Mouse (Mus musculus) hindbrain, embryonic 12.5 days (tissue): ENCODE results near the gene Traf3ip2. TPM values are rescaled to one million over a fixed set of nuclear protein-coding genes. Genes with fewer than 3 reads are reported as not detected.

ENCODE experiments used
- ATAC-seq: fragments of 200-750 bp; cut with Nextera tagmentation; 2 replicates; pipeline ENCODE4 v1.8.0; 2017; ENCODE audit warnings: moderate TSS enrichment; ENCODE audit not compliant: low FRiP score
- H3K27ac ChIP-seq: fragments of 300-500 bp; sonication (generic); 2 replicates; pipeline ENCODE4 v1.5.1; 2016; ENCODE audit warnings: mild to moderate bottlenecking
- H3K27me3 ChIP-seq: fragments of 300-500 bp; sonication (generic); 2 replicates; pipeline ENCODE4 v1.6.1; 2016; ENCODE audit warnings: mild to moderate bottlenecking
- H3K36me3 ChIP-seq: fragments of 300-500 bp; sonication (generic); 2 replicates; pipeline ENCODE4 v1.6.1; 2016; ENCODE audit warnings: mild to moderate bottlenecking
- H3K4me1 ChIP-seq: fragments of 300-500 bp; sonication (generic); 2 replicates; pipeline ENCODE4 v1.6.1; 2016
- H3K4me2 ChIP-seq: fragments of 300-500 bp; sonication (generic); replicated peaks from 2 replicates; pipeline ENCODE4 v1.6.1; 2016; ENCODE audit warnings: mild to moderate bottlenecking
- H3K4me3 ChIP-seq: fragments of 300-500 bp; sonication (generic); 2 replicates; pipeline ENCODE4 v1.5.1; 2016; ENCODE audit warnings: mild to moderate bottlenecking
- H3K9ac ChIP-seq: fragments of 300-500 bp; sonication (generic); 2 replicates; pipeline ENCODE4 v1.6.1; 2016; ENCODE audit warnings: mild to moderate bottlenecking, moderate library complexity
- H3K9me3 ChIP-seq: fragments of 300-500 bp; sonication (generic); replicated peaks from 2 replicates; pipeline ENCODE4 v1.6.1; 2016; ENCODE audit warnings: mild to moderate bottlenecking
- WGBS: fragments of 180-500 bp; shearing (Covaris S2); methylation state at CpG from one replicate; pipeline ENCODE4 v1.1.7; 2016; 5-methylcytosine and 5-hydroxymethylcytosine counted together
- polyA plus RNA-seq: library from polyadenylated mRNA; unstranded; fragments of >200 nt; fragmentation: Nextera tagmentation; extraction: Ambion mirVana; gene quantifications from 2 replicates; pipeline ENCODE4 v1.2.1, GENCODE M21; 2016

Traf3ip2 gene
- polyA plus RNA-seq, 1 experiment from 2014 or later: 5.8 TPM

DNA sequence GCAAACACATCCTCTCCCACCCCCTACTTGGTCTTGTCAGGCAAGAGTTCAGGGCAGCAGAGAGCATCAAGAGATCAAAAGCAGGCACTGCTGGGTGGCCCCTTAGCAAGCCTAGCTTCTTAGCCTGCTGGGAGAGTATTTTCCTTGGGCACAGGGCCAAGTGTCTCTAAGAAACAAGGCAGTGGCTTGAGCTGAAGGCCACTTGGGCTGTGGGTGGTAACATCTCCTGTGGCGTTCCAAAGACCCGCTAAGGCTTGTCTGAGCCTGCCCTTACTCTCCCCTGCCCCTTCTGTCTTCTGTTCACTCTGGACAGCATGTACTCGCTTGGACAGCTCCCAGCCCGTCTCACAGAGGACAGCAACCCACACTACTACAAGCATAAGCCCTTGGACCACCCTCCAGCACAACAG lies 28.1 kb downstream of the Traf3ip2 start:
- no peak overlapping the region for H3K4me3 ChIP-seq
- H3K4me2 ChIP-seq: no peak overlapping the region
- ATAC-seq: no peak
- H3K27me3 ChIP-seq: no peaks in the 10 kb centered on the region
- no peak overlapping the region for H3K9ac ChIP-seq
- H3K9me3 ChIP-seq: no peaks in the 10 kb centered on the region
- 11% methylated on average over 4 of the region's 4 CpGs for WGBS
- 0 out of 2 replicates have a peak, but pooled peaks cover 2% of the 10 kb centered on the region for H3K36me3 ChIP-seq
- H3K4me1 ChIP-seq: peaks cover 20% of the 10 kb centered on the region
- H3K27ac ChIP-seq: peak overlapping the region; percentile 40

DNA sequence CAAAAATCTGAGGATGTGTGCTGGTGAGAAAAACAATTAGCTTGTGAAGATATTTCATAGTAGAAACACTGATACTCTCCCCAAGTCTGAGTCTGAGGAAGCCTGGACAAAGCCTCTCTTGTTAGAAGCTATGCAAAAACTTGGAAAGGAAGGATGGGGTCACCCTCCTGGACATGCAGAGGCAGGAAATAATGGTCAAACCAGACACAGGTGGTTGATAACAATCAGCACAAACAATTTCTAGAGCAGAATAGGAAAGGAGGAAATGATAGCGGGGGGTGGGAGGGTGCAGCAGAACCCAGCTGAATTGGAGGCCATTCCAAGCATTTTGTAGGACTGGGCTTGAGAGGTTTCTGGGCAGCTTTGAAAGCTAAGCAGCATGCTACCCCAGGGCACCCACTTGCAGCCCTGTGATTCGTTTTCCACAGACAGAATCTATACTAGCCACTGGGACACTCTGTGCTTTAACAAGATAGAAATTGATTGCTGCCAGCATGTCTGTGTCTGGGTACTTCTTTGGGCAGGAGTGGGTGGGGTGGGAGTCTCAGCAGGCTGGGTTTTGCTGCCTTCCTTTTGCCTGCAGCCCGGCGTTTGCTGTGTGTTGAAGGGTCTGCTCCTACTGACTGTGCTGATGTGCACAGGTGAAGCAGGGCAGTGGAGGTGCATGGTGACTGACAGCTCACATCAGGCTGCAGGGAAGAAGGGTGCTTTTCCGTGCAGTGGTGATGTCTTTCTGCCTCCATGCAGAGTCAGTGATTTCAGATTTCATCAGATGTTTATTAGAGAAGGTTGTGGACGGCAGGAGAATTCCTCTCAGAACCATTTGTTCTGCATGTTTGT lies 33.3 kb downstream of the Traf3ip2 start:
- Histone ChIP-seq H3K4me3 (no peak overlapping the region), H3K27ac (peak overlapping the region; percentile 73), H3K9me3 (no peaks in the 10 kb centered on the region), H3K36me3 (0 out of 2 replicates have a peak, but pooled peaks cover under 1% of the 10 kb centered on the region), H3K4me2 (0 out of 2 replicates have a peak overlapping the region, but pooled peaks have one; percentile 8), H3K27me3 (no peaks in the 10 kb centered on the region), H3K4me1 (peaks cover 20% of the 10 kb centered on the region), H3K9ac (peak overlapping the region; percentile 38; the same call in 1 of the 2 replicates)
- peak; percentile 36; the same call in 1 of the 2 replicates for ATAC-seq
- WGBS: 55% methylated on average over 6 of the region's 6 CpGs

DNA sequence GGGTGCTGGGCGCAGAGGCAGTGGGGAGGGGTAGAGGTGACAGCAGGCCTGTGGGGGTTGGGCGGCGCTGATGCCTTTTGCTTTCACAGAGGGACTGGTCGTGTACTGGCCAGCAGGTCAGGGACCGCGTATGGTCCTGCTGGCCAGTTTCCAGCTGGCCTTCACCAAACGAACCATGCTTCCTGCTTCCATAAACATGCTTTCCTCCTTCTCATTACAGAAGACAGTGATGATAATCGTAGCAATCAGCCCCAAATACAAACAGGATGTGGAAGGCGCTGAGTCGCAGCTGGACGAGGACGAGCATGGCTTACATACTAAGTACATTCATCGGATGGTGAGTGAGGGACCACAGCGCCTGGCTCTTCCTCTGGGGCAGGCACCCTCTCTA lies 33.9 kb downstream of the Traf3ip2 start:
- H3K4me1 ChIP-seq: peaks cover 18% of the 10 kb centered on the region
- peak overlapping the region; percentile 38; the same call in 1 of the 2 replicates for H3K9ac ChIP-seq
- WGBS: 40% methylated on average over 14 of the region's 14 CpGs
- no peaks in the 10 kb centered on the region for H3K27me3 ChIP-seq
- H3K4me2 ChIP-seq: 0 out of 2 replicates have a peak overlapping the region, but pooled peaks have one; percentile 8
- peaks cover 6% of the 10 kb centered on the region for H3K36me3 ChIP-seq
- no peaks in the 10 kb centered on the region for H3K9me3 ChIP-seq
- H3K4me3 ChIP-seq: no peak overlapping the region
- peak overlapping the region; percentile 73 for H3K27ac ChIP-seq
- ATAC-seq: peak; percentile 55; the same call in 1 of the 2 replicates

DNA sequence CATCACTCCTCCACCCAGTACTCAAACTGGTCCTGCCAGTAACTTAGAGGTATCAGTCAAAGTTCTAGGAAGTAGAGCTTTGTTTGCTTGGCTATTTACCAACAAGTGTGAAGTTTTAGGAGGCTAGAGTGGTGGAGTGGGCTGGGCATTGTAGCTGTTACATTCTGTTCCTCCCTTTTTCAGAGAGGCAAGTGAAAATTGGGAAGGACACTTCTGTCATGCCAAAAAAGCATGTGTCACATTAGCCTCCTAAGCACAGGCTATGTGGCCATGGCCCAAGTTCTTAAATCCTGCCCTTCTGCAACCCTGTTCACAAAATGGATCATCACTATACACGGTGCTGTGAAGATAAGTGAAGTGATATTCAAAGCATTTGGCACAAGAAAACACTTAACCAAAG lies 34.4 kb downstream of the Traf3ip2 start:
- ATAC-seq: no peak
- 73% methylated on average over 1 of the region's 1 CpGs for WGBS
- H3K9ac ChIP-seq: no peak overlapping the region
- H3K9me3 ChIP-seq: no peaks in the 10 kb centered on the region
- H3K4me3 ChIP-seq: no peak overlapping the region
- H3K27ac ChIP-seq: peak overlapping the region; percentile 73; the same call in 1 of the 2 replicates
- peaks cover 18% of the 10 kb centered on the region for H3K4me1 ChIP-seq
- H3K27me3 ChIP-seq: no peaks in the 10 kb centered on the region
- H3K36me3 ChIP-seq: peaks cover 10% of the 10 kb centered on the region
- no peak overlapping the region for H3K4me2 ChIP-seq

DNA sequence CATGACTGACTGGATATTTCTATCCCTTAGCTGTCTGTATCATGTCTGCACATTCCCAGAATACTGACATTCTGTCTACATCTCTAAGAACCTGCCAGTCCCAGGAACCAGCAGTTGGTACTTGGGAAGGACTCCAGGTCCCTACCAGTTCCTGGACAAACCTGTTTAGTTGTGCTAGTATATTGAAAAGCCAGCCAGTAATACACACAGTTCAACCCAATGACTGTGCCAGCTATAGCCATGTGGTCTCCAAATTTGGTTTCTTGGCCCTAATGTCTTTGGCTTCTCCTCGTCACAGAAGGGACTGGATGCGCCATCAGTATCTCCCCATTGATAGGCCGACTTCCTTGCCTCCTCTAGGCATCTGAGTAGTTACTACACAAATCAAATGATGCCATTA lies 35.5 kb downstream of the Traf3ip2 start:
- peaks cover 18% of the 10 kb centered on the region for H3K4me1 ChIP-seq
- H3K4me3 ChIP-seq: no peak overlapping the region
- H3K36me3 ChIP-seq: peaks cover 10% of the 10 kb centered on the region
- H3K9ac ChIP-seq: no peak overlapping the region
- ATAC-seq: no peak
- H3K27me3 ChIP-seq: no peaks in the 10 kb centered on the region
- no peak overlapping the region for H3K27ac ChIP-seq
- H3K9me3 ChIP-seq: no peaks in the 10 kb centered on the region
- 94% methylated on average over 3 of the region's 3 CpGs for WGBS
- no peak overlapping the region for H3K4me2 ChIP-seq

DNA sequence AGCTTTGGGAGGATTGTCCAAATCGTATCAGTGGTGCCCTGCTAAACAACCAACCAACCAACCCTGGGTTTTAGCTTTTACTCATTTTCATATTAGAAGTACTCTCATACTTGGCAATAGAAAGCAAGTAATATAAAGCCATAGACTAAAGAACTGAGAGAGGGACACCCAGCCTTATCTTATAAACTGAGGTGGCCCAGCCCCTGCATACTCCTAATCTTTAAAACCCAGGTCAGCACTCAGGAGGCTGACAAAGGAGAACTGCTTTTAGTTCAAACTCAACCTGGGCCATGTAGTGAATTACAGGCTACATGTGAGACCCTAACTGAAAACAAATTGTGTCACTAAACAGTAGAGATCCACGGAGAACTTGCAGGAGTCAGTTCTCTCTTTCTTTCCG lies 36.8 kb downstream of the Traf3ip2 start:
- H3K9me3 ChIP-seq: no peaks in the 10 kb centered on the region
- no peaks in the 10 kb centered on the region for H3K27me3 ChIP-seq
- H3K36me3 ChIP-seq: peaks cover 10% of the 10 kb centered on the region
- no peak overlapping the region for H3K4me3 ChIP-seq
- no peak overlapping the region for H3K4me2 ChIP-seq
- peaks cover 27% of the 10 kb centered on the region for H3K4me1 ChIP-seq
- no peak overlapping the region for H3K9ac ChIP-seq
- ATAC-seq: no peak
- 96% methylated on average over 3 of the region's 3 CpGs for WGBS
- H3K27ac ChIP-seq: no peak overlapping the region

DNA sequence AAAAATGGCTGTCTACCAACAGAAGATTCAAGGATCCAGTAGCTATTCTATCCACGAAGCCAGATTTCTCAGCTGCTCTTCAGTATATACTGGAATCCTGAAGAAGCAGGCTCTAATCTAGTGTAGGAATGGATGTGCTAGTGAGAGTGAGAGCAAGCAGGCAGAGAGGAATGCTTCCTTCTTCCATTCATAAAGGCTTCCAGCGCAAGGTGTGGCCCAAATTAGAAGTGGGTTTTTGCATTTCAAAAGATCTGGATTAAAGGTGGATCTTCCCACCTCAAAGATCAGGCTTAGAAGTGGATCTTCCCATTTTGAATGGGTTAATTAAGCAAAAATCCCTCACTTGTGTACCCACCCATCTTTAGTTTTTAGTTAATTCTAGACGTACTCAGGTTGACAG lies 37.6 kb downstream of the Traf3ip2 start:
- Histone ChIP-seq H3K9me3 (no peaks in the 10 kb centered on the region), H3K4me1 (peaks cover 27% of the 10 kb centered on the region), H3K36me3 (peaks cover 10% of the 10 kb centered on the region), H3K4me3 (no peak overlapping the region), H3K4me2 (no peak overlapping the region), H3K27ac (no peak overlapping the region), H3K27me3 (no peaks in the 10 kb centered on the region), H3K9ac (no peak overlapping the region)
- WGBS: 97% methylated on average over 3 of the region's 3 CpGs
- ATAC-seq: no peak

DNA sequence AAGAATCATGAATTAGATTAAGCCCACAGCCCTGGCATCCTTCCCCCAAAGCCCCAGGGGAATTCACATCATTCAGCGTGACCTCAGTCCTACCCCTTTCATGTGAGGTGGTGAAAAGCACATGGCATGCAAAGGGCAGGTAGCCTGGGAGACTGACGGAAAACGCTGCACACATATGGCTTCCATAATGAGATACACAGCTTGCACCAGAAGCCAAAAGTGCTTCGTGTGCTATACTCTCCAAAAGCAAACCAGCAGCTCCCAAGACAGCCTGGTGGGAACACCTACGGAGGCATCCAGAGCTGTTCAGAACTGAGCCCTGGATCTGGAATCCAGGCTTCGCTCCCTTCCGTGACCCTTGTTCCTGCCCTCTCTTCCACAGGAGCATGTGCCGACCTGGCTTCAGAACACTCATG lies 41.3 kb downstream of the Traf3ip2 start:
- ATAC-seq: 0 out of 2 replicates have a peak, but pooled peaks have one; percentile 46

DNA sequence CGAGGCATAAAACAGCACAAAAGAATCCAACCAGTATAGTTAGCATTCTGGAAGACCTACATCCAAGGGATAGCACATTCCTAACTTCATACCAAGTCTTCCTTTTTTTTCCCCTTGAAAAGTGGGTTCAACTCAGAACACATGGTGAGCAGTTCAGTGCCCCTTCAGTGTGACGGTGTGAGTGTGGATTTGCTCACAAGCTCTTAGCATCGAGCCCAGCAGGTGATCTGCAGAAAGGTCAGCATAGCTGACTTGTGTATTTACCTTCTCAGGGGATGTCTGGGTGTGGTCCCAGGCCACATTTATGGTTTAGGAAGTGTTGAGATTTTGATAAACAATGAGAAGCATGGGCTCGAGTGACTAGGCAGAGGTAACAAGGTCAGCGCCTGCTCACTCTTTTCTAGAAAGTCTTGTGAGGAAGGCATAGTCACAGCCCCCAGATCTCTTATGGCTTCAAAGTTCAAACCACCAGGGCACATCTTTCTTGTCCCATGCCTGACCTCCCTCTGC lies 46.2 kb downstream of the Traf3ip2 start:
- Histone ChIP-seq H3K4me3 (no peak overlapping the region), H3K9ac (no peak overlapping the region), H3K4me2 (peak overlapping the region; percentile 23; the same call in 1 of the 2 replicates), H3K27ac (peak overlapping the region; percentile 85), H3K4me1 (peaks cover 36% of the 10 kb centered on the region), H3K27me3 (no peaks in the 10 kb centered on the region), H3K36me3 (no peaks in the 10 kb centered on the region), H3K9me3 (no peaks in the 10 kb centered on the region)
- WGBS: 23% methylated on average over 5 of the region's 5 CpGs
- no peak; the same call in 1 of the 2 replicates for ATAC-seq

More for the DNA sequence above, 41.3 kb downstream of the Traf3ip2 start:
- peaks cover 10% of the 10 kb centered on the region for H3K36me3 ChIP-seq
- peak overlapping the region; percentile 40; the same call in 1 of the 2 replicates for H3K27ac ChIP-seq
- H3K4me2 ChIP-seq: no peak overlapping the region
- WGBS: 53% methylated on average over 8 of the region's 8 CpGs
- H3K4me1 ChIP-seq: peaks cover 18% of the 10 kb centered on the region
- H3K9ac ChIP-seq: no peak overlapping the region
- H3K4me3 ChIP-seq: no peak overlapping the region
- H3K27me3 ChIP-seq: no peaks in the 10 kb centered on the region
- H3K9me3 ChIP-seq: no peaks in the 10 kb centered on the region

DNA sequence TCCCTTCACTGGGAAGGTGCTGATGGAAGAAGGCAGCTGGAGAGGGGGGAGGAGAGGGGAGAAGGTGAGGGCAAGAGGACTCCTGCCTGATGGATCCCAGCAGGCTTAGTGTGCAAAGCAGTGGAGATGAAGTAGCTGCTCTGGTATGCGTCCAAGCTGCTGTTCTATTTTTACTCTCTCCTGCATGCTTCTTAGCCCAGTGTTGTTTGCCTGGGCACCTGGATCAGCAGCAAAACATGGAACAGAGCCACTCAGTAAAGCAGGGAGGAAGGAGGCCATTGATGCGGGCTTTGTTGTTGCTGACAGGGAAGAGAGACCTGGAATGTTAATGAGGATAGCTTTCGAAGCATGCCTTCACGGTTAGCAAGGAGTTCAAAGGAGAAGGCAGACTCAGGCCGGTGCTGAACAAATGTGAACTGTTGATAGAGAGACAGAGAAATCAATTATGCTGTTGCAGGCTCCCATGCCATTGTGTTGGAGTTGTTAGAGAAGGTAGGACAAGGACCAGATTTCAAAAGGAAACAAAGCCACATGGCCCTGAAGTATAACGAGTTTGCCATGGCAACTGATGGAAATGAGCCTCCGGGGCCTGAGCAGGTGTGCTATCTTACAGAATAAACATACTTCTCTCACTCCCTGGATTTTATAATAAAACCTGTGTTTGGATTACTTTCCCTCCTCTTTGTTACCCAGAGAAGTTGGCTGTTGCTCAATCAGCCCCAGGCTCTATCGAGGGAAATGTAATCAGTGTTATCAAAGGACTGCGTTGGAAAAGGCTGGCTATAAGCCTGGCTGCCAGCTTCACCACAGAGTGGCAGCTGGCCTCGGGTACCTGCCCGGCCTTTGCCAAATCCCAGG lies 46.9 kb downstream of the Traf3ip2 start:
- peak overlapping the region; percentile 85 for H3K27ac ChIP-seq
- H3K4me1 ChIP-seq: peaks cover 34% of the 10 kb centered on the region
- H3K27me3 ChIP-seq: no peaks in the 10 kb centered on the region
- H3K4me3 ChIP-seq: no peak overlapping the region
- no peak overlapping the region for H3K9ac ChIP-seq
- peak; percentile 91 for ATAC-seq
- WGBS: 4% methylated on average over 11 of the region's 11 CpGs
- H3K36me3 ChIP-seq: no peaks in the 10 kb centered on the region
- H3K4me2 ChIP-seq: peak overlapping the region; percentile 23; the same call in 1 of the 2 replicates
- H3K9me3 ChIP-seq: no peaks in the 10 kb centered on the region

DNA sequence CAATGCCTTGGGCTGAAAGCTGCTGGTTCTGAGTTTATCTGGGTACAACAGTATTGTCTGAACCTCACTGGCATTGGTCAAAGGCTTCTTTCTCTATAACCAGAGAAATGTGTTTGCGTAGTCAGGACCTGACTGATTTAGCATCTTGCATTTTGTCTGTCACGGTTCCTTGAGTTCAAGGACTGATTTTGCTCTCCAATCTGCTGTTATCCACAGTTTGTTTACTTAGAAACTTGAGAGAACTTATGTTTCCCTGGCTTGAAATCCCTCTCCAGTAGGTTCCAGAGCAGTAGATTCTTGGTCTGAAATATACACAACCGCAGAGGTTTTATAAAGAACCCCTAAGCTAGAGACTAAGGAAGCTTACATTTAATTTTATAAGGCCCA lies 47.5 kb downstream of the Traf3ip2 start:
- no peaks in the 10 kb centered on the region for H3K27me3 ChIP-seq
- peak overlapping the region; percentile 85 for H3K27ac ChIP-seq
- H3K36me3 ChIP-seq: no peaks in the 10 kb centered on the region
- ATAC-seq: no peak; the same call in 1 of the 2 replicates
- H3K4me2 ChIP-seq: 0 out of 2 replicates have a peak overlapping the region, but pooled peaks have one; percentile 23
- H3K9ac ChIP-seq: no peak overlapping the region
- H3K4me3 ChIP-seq: no peak overlapping the region
- no peaks in the 10 kb centered on the region for H3K9me3 ChIP-seq
- H3K4me1 ChIP-seq: peaks cover 38% of the 10 kb centered on the region
- WGBS: 55% methylated on average over 3 of the region's 3 CpGs

DNA sequence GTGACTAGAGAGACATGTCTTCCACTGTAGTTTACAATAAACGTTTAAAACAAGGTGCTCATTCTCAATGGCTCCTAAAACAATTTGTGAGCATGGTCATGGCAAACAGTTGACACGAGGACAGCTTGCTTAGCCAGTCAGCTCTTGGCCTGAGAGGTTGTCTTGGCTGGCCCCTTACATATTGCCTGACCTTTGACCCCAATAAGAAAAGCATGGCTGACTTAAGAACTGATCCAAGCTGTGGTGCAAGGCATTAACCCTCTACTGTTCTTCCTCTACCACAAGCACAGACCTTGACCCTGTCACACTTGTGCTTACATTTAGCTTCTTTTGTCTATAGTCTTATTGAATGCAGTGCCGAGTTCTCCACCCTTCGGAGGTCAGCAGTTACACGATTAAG lies 48.0 kb downstream of the Traf3ip2 start:
- H3K9ac ChIP-seq: no peak overlapping the region
- 36% methylated on average over 5 of the region's 5 CpGs for WGBS
- no peak overlapping the region for H3K4me3 ChIP-seq
- no peaks in the 10 kb centered on the region for H3K36me3 ChIP-seq
- H3K4me2 ChIP-seq: no peak overlapping the region
- no peak for ATAC-seq
- H3K9me3 ChIP-seq: no peaks in the 10 kb centered on the region
- no peaks in the 10 kb centered on the region for H3K27me3 ChIP-seq
- peak overlapping the region; percentile 85 for H3K27ac ChIP-seq
- H3K4me1 ChIP-seq: peaks cover 40% of the 10 kb centered on the region
